Mouse (Mus musculus) stomach, postnatal 0 days (tissue): Measurements from ENCODE around the gene Ahrr.

Source experiments
- CTCF ChIP-seq: IDR thresholded peaks from 2 replicates; pipeline ENCODE4 v1.5.1; 2016; ENCODE audit warnings: antibody characterized with exemption, low read depth, mild to moderate bottlenecking, moderate library complexity
- EP300 ChIP-seq: optimal IDR thresholded peaks from 2 replicates; pipeline ENCODE3; 2016; ENCODE audit warnings: antibody characterized with exemption

DNA sequence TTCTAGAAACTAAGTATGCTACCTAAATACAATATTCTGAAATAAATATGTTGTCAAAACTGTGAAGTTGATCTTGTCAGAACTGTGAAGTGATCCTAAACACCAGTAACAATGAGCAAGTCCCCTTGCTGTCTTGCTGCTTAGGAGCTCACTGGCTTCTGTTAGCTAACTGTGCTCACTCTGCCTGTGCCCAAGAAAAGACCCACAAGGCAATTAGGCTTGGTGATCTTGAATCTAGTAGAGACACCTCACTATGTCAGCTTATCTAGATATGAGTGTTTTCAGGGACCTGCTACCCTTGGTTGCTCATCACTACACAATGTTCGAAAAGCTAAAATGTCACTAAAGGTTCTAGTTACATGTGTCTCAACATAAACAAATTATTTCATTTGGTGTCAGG is 13.6 kb upstream of the Ahrr start:
- TF ChIP-seq CTCF (no peak), EP300 (no peak)
